Mouse (Mus musculus) MEL (cell line): ENCODE measurements around the gene Map1b.

Source experiments
- CTCF ChIP-seq, 3 experiments: IDR thresholded peaks in 2 of 3; conservative IDR thresholded peaks in 1 of 3; 2 replicates each; pipeline ENCODE4 v1.5.1; 2011 to 2012; ENCODE audit warnings: low read length in 3 of 3, low read depth in 2 of 3, mild to moderate bottlenecking in 2 of 3, improper control_type of control experiment in 1 of 3, inconsistent platforms in 1 of 3, mixed read lengths in 1 of 3, moderate library complexity in 1 of 3; ENCODE audit not compliant: control insufficient read depth in 1 of 3, insufficient read depth in 1 of 3, poor library complexity in 1 of 3, severe bottlenecking in 1 of 3
- ELF1 ChIP-seq: IDR thresholded peaks from 2 replicates; pipeline ENCODE4 v1.6.1; 2014; ENCODE audit warnings: low read depth, mild to moderate bottlenecking, inconsistent platforms, low read length, improper control_type of control experiment, moderate library complexity
- EP300 ChIP-seq, 2 experiments: IDR thresholded peaks; 2 replicates each; pipeline ENCODE4 v1.6.1; 2011; ENCODE audit warnings: improper control_type of control experiment in 2 of 2, low read length in 2 of 2, low read depth in 1 of 2, mild to moderate bottlenecking in 1 of 2
- GATA1 ChIP-seq: IDR thresholded peaks from 2 replicates; pipeline ENCODE4 v1.6.1; 2011; ENCODE audit warnings: low read depth, low read length, improper control_type of control experiment
- HCFC1 ChIP-seq: IDR thresholded peaks from 2 replicates; pipeline ENCODE4 v1.6.1; 2012; ENCODE audit warnings: low read depth, mild to moderate bottlenecking, inconsistent platforms, low read length, improper control_type of control experiment, moderate library complexity
- JUND ChIP-seq: IDR thresholded peaks from 2 replicates; pipeline ENCODE4 v1.6.1; 2011; ENCODE audit warnings: low read depth, mild to moderate bottlenecking, improper control_type of control experiment, low read length
- MAX ChIP-seq: IDR thresholded peaks from 2 replicates; pipeline ENCODE4 v1.6.1; 2011; ENCODE audit warnings: low read length, improper control_type of control experiment
- MEF2A ChIP-seq: IDR thresholded peaks from 2 replicates; pipeline ENCODE4 v1.6.1; 2014; ENCODE audit warnings: low read depth, mild to moderate bottlenecking, inconsistent platforms, low read length, improper control_type of control experiment; ENCODE audit not compliant: poor library complexity, insufficient replicate concordance, severe bottlenecking; ENCODE audit errors: extremely low read depth
- POLR2A ChIP-seq, 2 experiments: IDR thresholded peaks; 2 replicates each; pipeline ENCODE4 v1.6.1; 2011 to 2012; ENCODE audit warnings: low read length in 2 of 2, mild to moderate bottlenecking in 2 of 2, control low read depth in 1 of 2, improper control_type of control experiment in 1 of 2, low read depth in 1 of 2, moderate library complexity in 1 of 2; ENCODE audit not compliant: control insufficient read depth in 1 of 2, insufficient read depth in 1 of 2, poor library complexity in 1 of 2
- RCOR1 ChIP-seq: IDR thresholded peaks from 2 replicates; pipeline ENCODE4 v1.6.1; 2012; ENCODE audit warnings: low read depth, mild to moderate bottlenecking, inconsistent platforms, low read length, improper control_type of control experiment
- SIN3A ChIP-seq: IDR thresholded peaks from 2 replicates; pipeline ENCODE4 v1.6.1; 2012; ENCODE audit warnings: low read length, improper control_type of control experiment, inconsistent platforms
- TAL1 ChIP-seq: IDR thresholded peaks from 2 replicates; pipeline ENCODE4 v1.6.1; 2012; ENCODE audit warnings: mild to moderate bottlenecking, inconsistent platforms, low read length, moderate library complexity, mixed read lengths
- USF1 ChIP-seq: IDR thresholded peaks from 2 replicates; pipeline ENCODE4 v1.6.1; 2014; ENCODE audit warnings: low read depth, mild to moderate bottlenecking, inconsistent platforms, low read length, improper control_type of control experiment, moderate library complexity
- ZMIZ1 ChIP-seq: IDR thresholded peaks from 2 replicates; pipeline ENCODE4 v1.6.1; 2012; ENCODE audit warnings: low read depth, mild to moderate bottlenecking, inconsistent platforms, low read length, improper control_type of control experiment, moderate library complexity

- TF ChIP-seq RCOR1 (no peak), POLR2A (IDR thresholded peaks at IDR 0.05; ENCODE audit: control insufficient read depth in 1 of 2, insufficient read depth in 1 of 2, low read depth in 1 of 2, low read length in 2 of 2, poor library complexity in 1 of 2) (no peak), GATA1 (no peak), HCFC1 (no peak), CTCF (IDR thresholded peaks at IDR 0.05 in 2 of 3, conservative IDR thresholded peaks at IDR 0.05 in 1 of 3; ENCODE audit: control insufficient read depth in 1 of 3, insufficient read depth in 1 of 3, low read depth in 2 of 3, low read length in 3 of 3, poor library complexity in 1 of 3, severe bottlenecking in 1 of 3) (no peak), MAX (no peak), SIN3A (no peak), JUND (no peak), ZMIZ1 (no peak), USF1 (no peak), MEF2A (no peak), TAL1 (no peak), EP300 (IDR thresholded peaks at IDR 0.05; ENCODE audit: low read depth in 1 of 2, low read length in 2 of 2) (no peak), ELF1 (no peak)
These were observed 25.3 kb upstream of the Map1b start for GRCm38 (mm10) chr13:99541429-99542267.
